Mouse (Mus musculus) thymus, adult 2 months (tissue): ENCODE results near the gene Nup107. TPM values are rescaled to one million over a fixed set of nuclear protein-coding genes. Genes with fewer than 3 reads are reported as not detected.

ENCODE experiments used
- DNase-seq: peaks from one replicate; pipeline ENCODE4 v3.0.0; 2021
- H3K27ac ChIP-seq: fragments of 200-500 bp; 2 replicates; pipeline ENCODE4 v1.5.1; 2012; ENCODE audit warnings: low read length, control low read depth; ENCODE audit not compliant: control insufficient read depth, insufficient read depth
- H3K27me3 ChIP-seq: fragments of 200-500 bp; 2 replicates; pipeline ENCODE4 v1.6.1; 2012; ENCODE audit warnings: mild to moderate bottlenecking, low read length, moderate library complexity, mixed read lengths; ENCODE audit not compliant: control insufficient read depth, insufficient read depth
- H3K36me3 ChIP-seq: fragments of 200-500 bp; 2 replicates; pipeline ENCODE4 v1.6.1; 2012; ENCODE audit warnings: mild to moderate bottlenecking, low read length, moderate library complexity; ENCODE audit not compliant: control insufficient read depth, insufficient read depth
- H3K4me1 ChIP-seq: fragments of 200-500 bp; replicated peaks from 2 replicates; pipeline ENCODE4 v1.6.1; 2012; ENCODE audit warnings: low read length; ENCODE audit not compliant: control insufficient read depth, insufficient read depth
- H3K4me3 ChIP-seq: fragments of 200-500 bp; 2 replicates; pipeline ENCODE4 v1.5.1; 2012; ENCODE audit warnings: mild to moderate bottlenecking, low read length, control low read depth, moderate library complexity; ENCODE audit not compliant: control insufficient read depth, insufficient read depth
- CTCF ChIP-seq: fragments of 200-500 bp; IDR thresholded peaks from 2 replicates; pipeline ENCODE4 v1.5.1; 2012; ENCODE audit warnings: mild to moderate bottlenecking, control low read depth, low read length, moderate library complexity, borderline replicate concordance; ENCODE audit not compliant: control insufficient read depth, poor library complexity, insufficient read depth; ENCODE audit errors: extremely low read depth
- POLR2A ChIP-seq: fragments of 200-500 bp; IDR thresholded peaks from 2 replicates; pipeline ENCODE4 v1.6.1; 2012; ENCODE audit warnings: mild to moderate bottlenecking, low read length, control low read depth, moderate library complexity; ENCODE audit not compliant: control insufficient read depth, poor library complexity, insufficient read depth; ENCODE audit errors: extremely low read depth
- WGBS: fragments of 180-500 bp; shearing (Covaris S2); methylation state at CpG from one replicate; pipeline ENCODE4 v1.1.7; 2018; 5-methylcytosine and 5-hydroxymethylcytosine counted together
- polyA plus RNA-seq: library from polyadenylated mRNA; depleted of rRNA; stranded (reverse); fragments of >200 nt; gene quantifications from 2 replicates; pipeline ENCODE4 v1.2.3, GENCODE M21; 2012

Gene Nup107
- polyA plus RNA-seq, 1 experiment: 21.4 TPM

DNA sequence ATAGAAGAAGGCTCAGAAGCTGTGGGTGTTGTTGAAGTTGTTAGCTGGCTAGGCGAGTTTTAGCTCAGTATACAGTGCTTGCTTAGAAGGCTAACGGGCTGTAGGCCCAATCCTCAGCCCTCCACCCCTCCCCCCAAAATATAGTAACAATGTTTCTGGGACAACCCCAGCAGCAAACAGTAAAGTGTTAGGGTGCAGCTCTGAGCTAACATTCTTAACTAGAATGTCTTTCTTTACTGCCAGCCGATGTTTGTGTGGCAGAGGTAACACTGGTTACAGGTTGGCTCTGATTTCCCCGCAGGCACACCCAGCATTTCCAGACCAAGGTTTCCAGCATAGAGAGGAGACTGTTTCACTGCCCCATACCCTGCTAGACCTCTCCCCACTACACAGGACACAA is 48.6 kb downstream of the Nup107 start:
- Histone ChIP-seq H3K27ac (no peak overlapping the region), H3K36me3 (0 out of 2 replicates have a peak, but pooled peaks cover 1% of the 10 kb centered on the region), H3K27me3 (no peaks in the 10 kb centered on the region), H3K4me3 (no peak overlapping the region), H3K4me1 (peaks cover 2% of the 10 kb centered on the region; the same call in 1 of the 2 replicates)
- TF ChIP-seq POLR2A (no peak), CTCF (no peak)
- DNase-seq: no peak
- WGBS: 92% methylated on average over 4 of the region's 4 CpGs

DNA sequence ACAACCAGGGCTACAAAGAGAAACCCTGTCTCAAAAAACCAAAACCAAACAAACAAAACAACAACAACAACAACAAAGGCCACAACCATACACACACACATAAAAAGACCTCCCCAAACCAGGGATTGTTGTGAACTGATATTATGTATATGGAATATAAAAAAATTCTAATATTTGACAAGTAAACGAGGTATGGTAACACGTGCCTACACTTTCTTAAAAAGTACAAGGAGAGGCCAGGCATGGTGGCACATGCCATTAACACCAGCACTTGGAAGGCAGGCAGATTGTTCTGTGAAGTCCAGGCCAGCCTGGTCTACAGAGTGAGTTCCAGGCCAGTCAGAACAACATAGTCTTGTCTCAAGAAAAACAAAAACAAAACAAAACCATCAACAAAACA is 49.3 kb downstream of the Nup107 start:
- 94% methylated on average over 2 of the region's 2 CpGs for WGBS

DNA sequence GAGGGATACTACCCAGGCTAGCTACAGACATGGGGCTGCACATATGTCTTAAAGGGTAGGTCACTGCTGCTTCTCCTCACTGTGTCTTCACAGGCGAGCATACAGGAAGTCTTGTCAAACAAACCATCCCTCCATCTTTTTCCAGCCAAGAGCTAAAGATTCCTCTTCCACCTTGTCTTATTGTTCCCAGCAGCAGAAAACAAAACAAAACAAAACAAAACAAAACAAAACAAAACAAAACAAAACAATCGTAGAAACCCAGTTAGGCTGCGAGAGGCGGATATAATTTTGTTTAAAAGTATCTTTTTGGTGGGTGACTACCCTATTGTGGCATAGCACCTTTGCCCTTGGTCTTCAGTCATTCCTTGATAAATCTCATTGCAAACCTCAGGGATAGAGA is 49.9 kb downstream of the Nup107 start:
- no peak for DNase-seq
- no peak for TF ChIP-seq POLR2A
- no peak for TF ChIP-seq CTCF
- peaks cover 2% of the 10 kb centered on the region; the same call in 1 of the 2 replicates for H3K4me1 ChIP-seq
- peaks cover 6% of the 10 kb centered on the region; the same call in 1 of the 2 replicates for H3K36me3 ChIP-seq
- no peaks in the 10 kb centered on the region for H3K27me3 ChIP-seq
- WGBS: 95% methylated on average over 4 of the region's 4 CpGs
- no peak overlapping the region for H3K4me3 ChIP-seq
- no peak overlapping the region for H3K27ac ChIP-seq

More for the DNA sequence above, 49.3 kb downstream of the Nup107 start:
- Histone ChIP-seq H3K27me3 (no peaks in the 10 kb centered on the region), H3K27ac (no peak overlapping the region), H3K4me1 (peaks cover 2% of the 10 kb centered on the region; the same call in 1 of the 2 replicates), H3K4me3 (no peak overlapping the region), H3K36me3 (peaks cover 4% of the 10 kb centered on the region; the same call in 1 of the 2 replicates)
- no peak for TF ChIP-seq POLR2A
- TF ChIP-seq CTCF: no peak
- no peak for DNase-seq

DNA sequence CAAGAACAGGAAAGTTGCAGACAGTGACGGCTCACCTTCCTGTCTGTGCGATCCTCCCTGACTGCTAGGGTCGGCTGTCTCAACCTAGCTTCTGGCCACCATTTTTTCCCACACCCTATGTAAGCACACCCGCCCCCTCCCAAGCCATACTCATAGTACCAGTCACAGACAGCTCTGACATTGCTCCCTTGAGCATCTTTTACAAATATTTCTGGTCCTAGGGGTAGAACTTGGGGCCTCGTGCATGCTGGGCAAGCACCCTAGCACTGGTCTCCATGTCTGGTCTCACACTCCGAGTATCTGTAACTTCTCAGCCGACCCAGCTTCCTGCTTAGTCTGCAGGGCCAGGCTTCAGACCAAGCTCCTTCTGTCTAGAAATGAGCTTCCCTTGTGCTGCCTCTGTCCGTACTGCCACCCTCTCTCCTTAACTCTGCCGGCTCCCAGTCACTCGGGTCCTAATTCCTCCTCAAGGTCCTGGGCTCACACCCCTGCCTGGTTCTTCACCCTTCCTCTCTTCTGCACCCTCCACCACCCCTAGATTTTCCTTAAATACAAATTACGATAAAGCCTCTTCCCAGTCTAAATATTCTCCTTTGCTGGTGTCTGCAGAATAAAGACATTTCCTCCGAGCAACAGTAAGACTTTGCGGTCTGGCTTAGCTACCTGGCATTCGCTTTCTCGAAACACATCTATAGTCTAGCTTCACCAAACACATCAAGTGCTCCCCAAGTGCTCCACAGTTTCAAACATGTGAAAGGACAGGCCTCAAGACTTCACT is 50.6 kb downstream of the Nup107 start:
- no peak for TF ChIP-seq CTCF
- no peak for TF ChIP-seq POLR2A
- Histone ChIP-seq H3K4me1 (peaks cover 2% of the 10 kb centered on the region; the same call in 1 of the 2 replicates), H3K27ac (no peak overlapping the region), H3K36me3 (peaks cover 6% of the 10 kb centered on the region; the same call in 1 of the 2 replicates), H3K27me3 (no peaks in the 10 kb centered on the region), H3K4me3 (no peak overlapping the region)
- DNase-seq: no peak
- 96% methylated on average over 15 of the region's 15 CpGs for WGBS

DNA sequence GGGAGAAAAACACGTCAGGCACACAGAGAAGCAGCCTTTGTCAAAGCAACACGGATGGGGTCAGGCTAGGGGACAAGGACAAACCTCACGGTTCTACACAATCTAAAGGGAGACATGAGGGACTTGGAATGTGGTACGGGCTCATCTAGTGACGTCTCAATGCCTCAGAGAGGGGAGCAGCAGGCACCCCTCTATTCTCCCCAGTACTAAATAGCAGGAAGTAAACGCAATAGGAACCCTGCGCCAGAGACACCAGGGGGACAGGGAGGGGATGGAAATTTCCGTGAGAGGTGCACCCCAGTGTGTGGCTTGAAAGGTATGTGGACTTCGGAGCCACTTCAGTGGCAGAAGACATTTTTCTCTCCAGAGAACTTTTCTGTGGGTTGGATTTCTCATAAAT is 51.6 kb downstream of the Nup107 start:
- TF ChIP-seq CTCF: no peak
- Histone ChIP-seq H3K4me1 (peaks cover 2% of the 10 kb centered on the region; the same call in 1 of the 2 replicates), H3K36me3 (peaks cover 6% of the 10 kb centered on the region; the same call in 1 of the 2 replicates), H3K27ac (no peak overlapping the region), H3K4me3 (no peak overlapping the region), H3K27me3 (no peaks in the 10 kb centered on the region)
- WGBS: 96% methylated on average over 9 of the region's 9 CpGs
- no peak for DNase-seq

DNA sequence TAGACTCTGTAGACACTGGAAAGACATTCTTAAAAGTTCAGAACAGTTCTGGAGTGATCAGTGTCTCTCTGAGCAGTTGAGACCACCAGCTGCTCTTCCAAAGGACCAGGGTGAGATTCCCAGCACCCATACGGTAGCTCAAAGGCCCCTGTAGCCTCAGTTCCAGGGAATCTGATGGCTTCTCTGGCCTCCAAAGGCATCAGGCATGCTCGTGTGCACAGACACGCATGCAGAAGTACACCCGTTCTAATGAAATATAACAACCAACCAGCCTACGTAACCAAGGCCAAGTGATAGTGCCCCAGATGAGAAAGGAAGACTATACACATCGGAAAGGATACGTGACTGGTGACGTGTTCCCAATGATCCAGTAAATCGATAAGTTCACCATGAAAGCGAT is 52.3 kb downstream of the Nup107 start:
- no peaks in the 10 kb centered on the region for H3K27me3 ChIP-seq
- DNase-seq: no peak
- TF ChIP-seq POLR2A (no peak), CTCF (no peak)
- H3K27ac ChIP-seq: no peak overlapping the region
- no peak overlapping the region for H3K4me3 ChIP-seq
- H3K36me3 ChIP-seq: peaks cover 6% of the 10 kb centered on the region; the same call in 1 of the 2 replicates
- 97% methylated on average over 10 of the region's 10 CpGs for WGBS
- H3K4me1 ChIP-seq: no peaks in the 10 kb centered on the region
